Mouse (Mus musculus): Measurements from ENCODE around the gene Olfr1252. TPM values are rescaled to one million over a fixed set of nuclear protein-coding genes. Genes with fewer than 3 reads are reported as not detected.

Olfr1252 gene
- total RNA-seq (2023), result not detected

GRCm38 (mm10) chr2:89724912-89725311 is at the start of gene Olfr1252:
Gene Olfr1252, minus strand, starts transcription at chr2:89725012.

GRCm38 (mm10) chr2:89756990-89757389 is 32.2 kb upstream of the Olfr1252 start, which contains the start of gene Olfr1253:
Gene Olfr1253, minus strand, starts transcription at chr2:89757090.

GRCm38 (mm10) chr2:89671836-89672235 is 53.0 kb downstream of the Olfr1252 start, which contains the start of gene Olfr1251:
Gene Olfr1251, minus strand, starts transcription at chr2:89671936.

Other genes starting within 250 kb of the Olfr1252 start
- not detected for gene Olfr1241, start 237.9 kb downstream of the Olfr1252 start, total RNA-seq (2023)
- gene Olfr1242, start 226.7 kb downstream of the Olfr1252 start, total RNA-seq (2023), result not detected
- gene Olfr1243, start 193.5 kb downstream of the Olfr1252 start, total RNA-seq (2023), result not detected
- not detected for gene Olfr1245, start 146.6 kb downstream of the Olfr1252 start, total RNA-seq (2023)
- not detected for gene Olfr1246, start 131.9 kb downstream of the Olfr1252 start, total RNA-seq (2023)
- gene Olfr1247, start 110.9 kb downstream of the Olfr1252 start, total RNA-seq (2023), result under 1 TPM; 0.18 to 0.20 TPM
- not detected for gene Olfr1248, start 106.8 kb downstream of the Olfr1252 start, total RNA-seq (2023)
- not detected for gene Olfr1249, start 90.0 kb downstream of the Olfr1252 start, total RNA-seq (2023)
- not detected for gene Olfr1250, start 63.5 kb downstream of the Olfr1252 start, total RNA-seq (2023)
- not detected for gene Olfr1251, start 53.1 kb downstream of the Olfr1252 start, total RNA-seq (2023)
- gene Olfr1253, start 32.1 kb upstream of the Olfr1252 start, total RNA-seq (2023), result not detected
- not detected for gene Olfr1254, start 68.6 kb upstream of the Olfr1252 start, total RNA-seq (2023)
- not detected for gene Olfr1255, start 87.0 kb upstream of the Olfr1252 start, total RNA-seq (2023)
- gene Olfr1256, start 116.5 kb upstream of the Olfr1252 start, total RNA-seq (2023), result not detected
- gene Olfr48, start 123.2 kb upstream of the Olfr1252 start, total RNA-seq (2023), result not detected
- gene Olfr1257, start 153.4 kb upstream of the Olfr1252 start, total RNA-seq (2023), result not detected
- not detected for gene Olfr1258, start 202.3 kb upstream of the Olfr1252 start, total RNA-seq (2023)
- gene Olfr1259, start 223.7 kb upstream of the Olfr1252 start, total RNA-seq (2023), result not detected
- gene Olfr1260, start 249.3 kb upstream of the Olfr1252 start, total RNA-seq (2023), result not detected